Mouse (Mus musculus): ENCODE data around the gene Six1. TPM values are rescaled to one million over a fixed set of nuclear protein-coding genes. Genes with fewer than 3 reads are reported as not detected.

Six1 gene
- total RNA-seq, 2 experiments from 2014 or later: 3.2 to 3.3 TPM

DNA sequence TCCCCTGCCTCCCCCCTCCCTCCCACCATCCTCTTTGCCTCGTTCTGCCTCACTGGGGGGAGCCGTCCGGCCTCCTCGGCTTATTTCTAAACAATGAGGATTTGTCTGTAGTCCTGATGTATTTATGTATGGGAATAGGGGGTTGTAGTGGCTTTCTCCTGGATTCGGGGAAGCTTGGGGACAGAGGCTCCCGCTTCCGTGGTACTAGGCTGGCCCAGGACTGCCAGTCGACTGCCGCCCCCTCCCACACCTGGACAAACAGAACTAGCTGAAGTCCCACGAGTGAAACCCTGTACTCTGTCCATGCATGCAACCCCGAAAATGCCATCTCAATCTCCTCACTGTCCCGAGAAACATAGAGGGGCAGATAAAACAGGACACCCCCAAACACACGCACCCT, 3.4 kb downstream of the Six1 start:
- no peak for DNase-seq

DNA sequence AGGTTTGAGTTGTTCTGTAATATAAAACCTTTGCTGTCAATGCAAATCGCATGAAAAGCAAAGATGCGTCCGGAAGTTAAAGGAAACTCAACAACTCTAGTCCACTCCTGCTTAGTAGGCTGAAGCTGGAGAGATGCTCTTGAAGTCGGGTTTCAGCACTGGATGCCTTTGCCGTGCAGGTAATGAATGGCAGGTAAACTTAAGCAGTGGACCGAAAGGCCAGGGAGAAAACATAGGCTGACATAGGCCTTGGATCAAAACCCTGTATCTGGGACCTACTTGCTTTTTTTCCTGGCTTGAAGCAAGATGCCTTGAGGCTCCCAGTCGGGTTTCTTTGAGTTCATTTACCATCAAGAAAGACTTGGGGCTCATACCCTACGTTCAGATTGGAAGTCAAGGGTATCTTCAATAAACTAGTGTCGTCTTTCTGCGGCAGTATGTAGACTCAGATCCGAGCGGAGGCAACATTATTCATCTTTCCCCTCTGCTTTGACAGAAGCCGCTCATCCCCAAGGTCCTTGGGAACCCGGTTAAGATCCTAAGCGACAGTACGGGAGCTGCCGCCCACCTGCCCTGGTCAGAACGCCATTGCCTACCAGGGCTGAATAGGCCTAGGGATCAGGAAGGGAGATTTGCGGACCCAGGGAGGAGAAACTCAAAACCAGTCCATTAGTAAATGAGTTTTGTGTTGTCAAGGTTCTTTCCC, 4.0 kb downstream of the Six1 start:
- no peak for DNase-seq

DNA sequence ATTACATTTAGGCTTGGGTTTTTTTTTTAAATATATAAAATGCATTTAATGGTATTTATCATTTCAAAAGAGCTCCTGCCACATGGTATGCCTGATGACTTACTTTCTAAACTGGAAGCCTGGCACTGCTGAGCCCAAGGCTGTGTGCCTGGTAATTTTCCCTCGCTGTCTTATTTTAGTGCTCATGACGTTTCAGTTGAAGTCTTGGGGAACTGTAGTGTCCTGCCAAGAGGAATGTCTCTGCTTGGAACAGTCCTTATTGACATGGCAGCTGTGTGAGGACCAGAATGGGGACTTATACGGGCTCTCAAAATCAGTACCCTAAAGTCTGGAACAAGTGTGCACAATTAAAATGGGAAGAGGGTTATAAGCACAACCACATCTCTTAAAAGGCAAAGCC, 5.2 kb downstream of the Six1 start:
- DNase-seq: no peak

DNA sequence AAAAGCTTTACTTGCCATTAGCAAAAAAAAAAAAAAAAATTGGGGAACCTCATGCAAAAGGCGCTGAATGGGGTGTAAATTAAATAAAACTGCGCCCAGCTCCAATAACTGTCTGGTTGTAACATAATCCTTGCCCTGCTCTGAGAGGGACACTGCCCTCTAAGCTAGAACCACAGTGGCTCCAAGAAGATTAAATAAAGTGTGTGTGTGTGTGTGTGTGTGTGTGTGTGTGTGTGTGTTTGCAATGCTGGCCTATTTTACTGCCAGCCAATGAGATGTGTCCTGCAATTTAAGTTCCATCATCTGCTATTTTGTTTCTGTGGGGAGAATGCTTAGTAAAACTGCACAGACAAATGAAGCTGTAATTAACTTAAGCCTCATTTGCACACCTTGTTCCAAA, 6.1 kb downstream of the Six1 start:
- no peak for DNase-seq

DNA sequence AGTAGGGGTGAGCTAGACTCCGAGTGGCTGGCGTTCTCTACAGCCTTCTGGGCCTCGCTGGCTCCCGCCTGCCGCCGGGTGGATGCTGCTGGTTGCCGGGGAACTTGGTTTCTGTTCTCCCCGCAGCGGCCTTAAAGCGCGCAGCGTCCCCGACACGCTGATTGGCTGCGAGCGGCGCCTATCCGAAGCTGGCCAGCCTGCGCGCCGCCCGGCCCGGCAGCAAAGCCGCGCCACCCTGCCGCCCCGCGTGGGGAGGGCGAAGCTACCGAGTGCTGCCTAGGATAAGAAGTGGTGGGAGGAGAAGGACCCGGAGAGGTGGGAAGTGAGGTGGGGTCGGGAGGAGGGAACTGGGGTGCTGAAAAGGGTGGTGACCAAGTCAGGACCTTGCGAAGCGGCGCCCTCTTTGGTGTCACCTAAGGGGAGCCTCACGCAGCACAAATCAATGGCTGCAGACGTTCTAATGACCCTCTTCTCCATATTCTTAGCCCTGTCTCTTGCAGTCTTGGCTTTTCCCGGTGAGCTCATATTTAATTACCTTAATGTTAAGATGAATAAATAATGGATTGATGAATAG, 7.0 kb downstream of the Six1 start:
- peak; percentile 86 to 89 for DNase-seq

DNA sequence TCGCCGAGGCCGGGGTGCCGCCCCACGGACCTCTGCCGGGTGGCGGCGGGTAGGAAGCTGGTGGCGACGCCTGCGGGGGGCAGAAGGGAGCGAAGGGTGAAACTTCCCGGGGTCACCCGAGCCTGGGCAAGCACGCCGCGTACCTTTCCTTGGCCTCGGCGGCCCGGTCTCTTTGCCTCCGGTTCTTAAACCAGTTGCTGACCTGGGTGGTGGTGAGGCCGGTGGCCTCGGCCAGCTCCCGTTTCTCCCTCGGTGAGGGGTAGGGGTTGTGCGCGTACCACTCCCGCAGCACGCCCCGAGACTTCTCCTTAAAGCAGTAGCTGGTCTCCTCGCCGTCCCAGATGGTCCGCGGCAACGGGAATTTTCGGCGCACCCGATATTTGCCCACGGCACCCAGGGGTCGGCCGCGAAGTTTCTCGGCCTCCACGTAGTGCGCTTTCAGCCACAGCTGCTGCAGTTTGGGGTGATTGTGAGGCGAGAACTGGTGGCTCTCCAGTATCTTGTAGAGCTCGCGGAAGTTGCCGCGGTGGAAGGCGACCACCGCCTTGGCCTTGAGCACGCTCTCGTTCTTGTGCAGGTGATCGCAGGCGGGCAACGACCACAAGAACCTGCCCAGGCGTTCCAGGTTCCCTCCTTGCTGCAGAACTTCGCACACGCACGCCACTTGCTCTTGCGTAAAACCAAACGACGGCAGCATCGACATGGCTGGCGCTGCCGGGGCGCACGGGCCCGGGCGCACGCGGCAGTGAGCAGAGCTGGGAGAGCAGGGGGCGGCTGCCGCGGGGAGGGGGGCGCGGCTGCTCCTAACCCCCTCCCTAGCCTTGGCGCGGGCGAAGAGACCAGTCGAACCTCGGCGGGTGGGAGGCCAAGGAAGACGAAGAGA, 7.7 kb downstream of the Six1 start:
- peak; percentile 13 to 28 for DNase-seq

DNA sequence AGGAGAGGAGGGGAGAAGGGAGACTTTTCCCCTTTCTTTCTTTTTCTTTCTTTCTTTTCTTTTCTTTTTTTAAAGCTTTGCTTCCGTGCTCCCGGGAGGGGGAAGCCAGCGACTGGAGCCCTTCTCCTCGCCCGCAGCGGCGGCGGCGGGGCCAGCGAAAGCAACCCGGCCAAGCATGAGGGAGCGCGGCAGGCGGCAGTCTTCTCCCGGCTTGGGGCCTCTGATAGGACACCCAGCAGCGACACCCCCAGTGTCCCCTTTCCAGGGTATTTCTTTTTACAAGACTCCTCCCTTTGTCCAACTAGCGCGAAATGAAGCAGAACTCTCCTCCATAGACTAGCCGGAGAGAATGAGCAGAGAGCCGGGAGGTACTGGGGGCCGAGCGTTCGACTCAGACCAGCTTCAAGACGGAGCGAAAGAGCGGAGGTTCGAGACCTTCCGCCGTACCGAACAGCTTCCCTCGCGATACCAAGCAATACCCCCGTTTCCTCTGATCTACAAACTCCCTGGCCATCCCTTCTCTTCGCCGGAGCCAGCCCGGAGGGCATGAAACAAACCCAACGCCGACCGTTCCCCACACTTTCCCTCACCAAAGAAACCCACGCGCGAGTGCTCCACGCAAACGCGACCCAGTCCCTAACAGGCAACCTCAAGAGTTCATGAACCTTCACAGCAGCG, 8.5 kb downstream of the Six1 start:
- peak; percentile 53 to 66 for DNase-seq

DNA sequence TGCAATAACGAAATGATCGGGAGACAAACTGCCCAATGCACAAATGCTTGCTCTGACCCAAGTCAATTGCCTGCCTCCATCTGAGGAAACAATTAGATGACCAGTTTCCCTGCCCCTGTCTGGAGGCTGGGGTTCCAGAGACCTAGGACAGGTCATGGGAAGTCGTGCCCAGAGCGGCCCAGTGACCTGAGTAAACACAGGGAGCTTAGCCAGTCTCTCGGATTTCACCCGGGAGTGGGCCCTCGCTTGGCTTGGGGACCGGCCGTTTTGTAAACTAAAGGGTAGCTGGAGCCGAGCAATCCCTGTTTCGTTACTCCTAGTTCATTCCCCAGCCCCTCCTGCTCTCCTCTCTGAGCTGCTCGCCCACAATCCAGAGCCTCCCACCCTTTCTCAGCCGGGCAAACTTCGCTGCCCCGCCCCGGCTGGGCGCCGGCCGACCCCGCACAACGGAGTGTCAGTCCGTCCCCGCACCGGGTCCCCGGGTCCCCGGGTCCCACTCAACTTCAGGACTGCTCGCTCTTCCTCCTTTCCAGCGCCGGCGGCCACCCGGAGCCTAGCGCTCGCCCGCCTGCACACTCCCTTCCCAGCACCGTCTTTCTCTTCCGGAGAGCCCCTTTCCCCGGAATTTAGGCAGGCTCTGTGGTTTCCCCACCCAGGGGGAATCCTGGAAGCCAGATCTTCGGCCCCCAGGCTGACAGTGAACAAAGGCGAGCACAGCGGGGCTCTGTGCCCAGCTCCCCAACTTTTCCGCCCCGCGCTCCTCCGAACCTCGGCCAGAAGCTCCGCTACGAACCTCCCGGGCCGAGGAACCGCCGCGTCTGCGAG, 9.3 kb downstream of the Six1 start:
- peak; percentile 36 to 45 for DNase-seq

DNA sequence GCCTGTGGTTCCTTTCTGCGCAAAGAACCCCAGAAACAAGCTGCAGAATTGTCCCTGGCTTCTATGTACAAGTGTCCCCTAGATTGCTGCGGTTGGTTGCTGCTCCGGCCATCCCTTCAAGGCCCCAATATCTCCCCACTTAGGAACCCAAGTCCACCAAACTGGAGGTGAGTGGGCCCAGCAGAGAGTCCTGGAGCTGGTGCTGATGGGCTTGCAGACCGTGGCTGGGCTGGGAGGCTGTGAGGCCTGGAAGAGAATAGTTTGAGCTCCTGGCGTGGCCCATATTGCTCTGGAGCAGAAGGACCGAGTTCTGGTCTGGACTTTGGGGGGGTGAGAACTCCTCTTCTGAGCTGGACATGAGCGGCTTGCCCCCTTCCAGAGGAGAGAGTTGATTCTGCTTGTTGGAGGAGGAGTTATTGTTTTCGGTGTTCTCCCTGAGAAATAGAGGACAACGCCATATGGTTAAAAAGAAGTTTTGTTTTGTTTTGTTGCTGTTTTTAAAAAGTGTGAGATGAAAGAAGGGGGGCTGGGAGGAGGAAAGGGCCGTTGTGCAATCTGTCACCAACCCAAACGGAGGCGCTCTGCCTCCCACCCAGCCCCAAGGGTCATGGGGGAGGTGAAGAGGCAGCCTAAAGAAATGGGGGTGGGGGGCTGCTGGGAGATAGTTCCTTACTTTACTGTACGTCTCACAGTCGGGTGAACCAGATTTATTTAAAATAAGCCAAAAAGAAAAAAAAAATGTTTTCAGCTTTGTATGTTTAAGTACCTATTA, 10.1 kb downstream of the Six1 start:
- DNase-seq: no peak

DNA sequence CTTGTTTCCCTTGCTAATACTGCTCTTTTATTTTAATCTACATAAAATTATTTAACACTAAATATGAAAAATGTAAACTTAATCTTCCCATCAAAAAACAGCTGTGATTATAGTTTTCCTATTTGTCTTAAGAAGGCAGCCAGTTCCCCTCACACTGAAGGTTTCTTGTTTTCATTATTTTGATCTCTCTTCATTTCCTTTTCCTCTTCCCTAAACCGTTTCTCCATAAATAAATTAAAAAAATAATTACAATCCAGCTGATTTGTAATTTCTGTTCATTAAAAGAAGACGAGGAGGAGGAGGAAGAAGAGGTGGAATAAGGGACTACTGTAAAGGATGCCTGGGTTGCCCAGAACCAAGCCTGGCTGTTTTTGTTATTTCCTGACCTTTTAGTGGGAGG, 10.8 kb downstream of the Six1 start:
- DNase-seq: no peak

DNA sequence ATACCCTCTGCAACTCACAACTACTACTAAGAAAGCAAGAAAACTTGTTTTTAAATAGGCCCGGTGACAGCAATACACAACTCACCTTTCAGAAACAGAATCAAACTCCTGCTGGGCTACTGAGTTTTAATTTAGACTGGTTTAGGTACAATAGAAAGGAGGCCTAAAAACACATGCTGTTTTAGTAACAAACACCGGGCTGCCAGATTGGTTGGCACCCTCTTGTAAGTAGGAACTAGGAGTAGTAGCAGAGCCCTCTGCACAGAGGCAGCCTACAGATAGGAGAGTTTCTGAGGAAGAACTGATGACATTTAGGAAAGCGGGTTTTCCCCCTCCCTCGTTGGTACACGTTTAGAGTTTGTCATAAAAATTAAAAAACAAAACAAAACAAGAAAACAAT, 11.3 kb downstream of the Six1 start:
- no peak for DNase-seq

DNA sequence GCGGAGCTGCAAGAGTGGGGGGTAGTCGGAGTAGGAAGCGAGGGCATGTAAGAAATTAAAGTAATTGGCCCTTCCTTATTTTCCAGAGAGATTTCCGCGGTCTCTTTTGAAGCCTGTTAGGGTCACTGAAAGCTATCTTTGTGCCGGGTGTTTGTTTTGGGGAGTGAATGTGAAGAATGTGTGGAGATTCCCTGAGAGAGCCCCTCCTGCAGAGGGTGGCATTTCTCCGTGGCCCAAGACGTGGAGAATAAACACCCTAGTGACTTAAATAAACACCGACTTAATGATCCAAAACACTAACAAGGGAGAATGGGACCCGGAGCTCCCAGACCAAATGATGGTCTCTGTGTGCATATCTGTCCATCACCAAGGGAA, 12.4 kb downstream of the Six1 start:
- no peak for DNase-seq

DNA sequence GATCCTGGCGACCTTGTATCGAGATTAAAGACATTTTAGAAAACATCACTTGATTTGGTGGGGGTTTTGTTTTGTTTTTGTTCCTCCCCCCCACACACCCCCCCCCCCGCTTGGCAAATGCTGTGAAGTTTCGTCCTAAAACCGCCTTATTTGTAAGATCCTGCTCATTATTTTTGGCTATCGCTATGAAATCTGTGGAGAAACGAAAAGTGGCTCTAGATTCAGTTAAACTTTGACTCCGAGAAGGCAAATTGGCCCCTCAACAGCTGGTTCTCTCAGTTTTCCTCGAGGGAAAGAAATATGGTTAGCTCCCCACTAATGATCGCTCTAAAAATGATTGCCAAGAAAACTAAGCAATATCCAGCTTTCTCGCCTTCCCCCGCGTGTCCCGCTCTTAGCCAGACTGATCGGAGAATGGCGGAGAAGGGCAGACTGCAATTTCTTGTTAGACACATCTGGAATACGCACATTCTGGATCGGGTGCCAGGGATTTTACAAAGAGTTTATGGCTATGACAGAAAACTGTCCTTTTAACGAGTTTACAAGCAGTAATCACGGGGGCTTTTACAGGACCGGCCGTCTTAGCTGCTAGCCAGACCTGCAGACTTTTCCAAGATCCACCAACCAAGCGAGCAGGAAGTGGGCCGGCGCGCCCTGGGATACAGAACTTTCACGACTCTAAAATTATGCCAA, 13.0 kb downstream of the Six1 start:
- no peak for DNase-seq

DNA sequence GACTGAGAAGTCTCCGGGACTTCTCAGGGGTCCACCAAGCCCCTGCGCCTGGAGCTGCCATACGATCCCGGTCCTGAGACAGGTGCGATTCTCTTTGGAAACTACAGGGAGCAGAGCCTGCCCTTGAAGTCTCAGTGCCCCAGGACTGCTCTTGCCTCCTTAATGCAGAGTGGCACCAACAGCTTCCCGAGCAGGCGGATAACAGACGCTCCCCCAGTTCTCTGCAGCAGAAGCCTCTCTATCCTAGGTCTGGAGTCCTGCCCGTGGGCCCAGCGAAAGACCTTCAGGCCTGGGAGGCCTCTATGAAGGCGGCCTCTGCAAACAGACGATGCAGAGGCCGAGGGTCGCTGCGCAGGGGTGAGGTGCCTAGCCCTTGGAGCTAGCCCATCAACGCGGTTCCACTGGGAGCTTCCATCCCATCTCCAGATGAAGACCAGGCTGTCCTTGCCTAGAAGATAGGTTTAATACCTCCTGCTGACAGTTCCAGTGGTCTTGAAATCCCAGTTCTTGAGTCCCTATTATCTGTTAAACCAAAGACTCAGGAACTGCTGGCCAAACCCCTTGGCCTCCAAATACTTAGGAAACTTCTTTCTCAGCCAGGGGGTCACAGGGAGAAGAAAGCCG, 13.6 kb downstream of the Six1 start:
- DNase-seq: no peak

DNA sequence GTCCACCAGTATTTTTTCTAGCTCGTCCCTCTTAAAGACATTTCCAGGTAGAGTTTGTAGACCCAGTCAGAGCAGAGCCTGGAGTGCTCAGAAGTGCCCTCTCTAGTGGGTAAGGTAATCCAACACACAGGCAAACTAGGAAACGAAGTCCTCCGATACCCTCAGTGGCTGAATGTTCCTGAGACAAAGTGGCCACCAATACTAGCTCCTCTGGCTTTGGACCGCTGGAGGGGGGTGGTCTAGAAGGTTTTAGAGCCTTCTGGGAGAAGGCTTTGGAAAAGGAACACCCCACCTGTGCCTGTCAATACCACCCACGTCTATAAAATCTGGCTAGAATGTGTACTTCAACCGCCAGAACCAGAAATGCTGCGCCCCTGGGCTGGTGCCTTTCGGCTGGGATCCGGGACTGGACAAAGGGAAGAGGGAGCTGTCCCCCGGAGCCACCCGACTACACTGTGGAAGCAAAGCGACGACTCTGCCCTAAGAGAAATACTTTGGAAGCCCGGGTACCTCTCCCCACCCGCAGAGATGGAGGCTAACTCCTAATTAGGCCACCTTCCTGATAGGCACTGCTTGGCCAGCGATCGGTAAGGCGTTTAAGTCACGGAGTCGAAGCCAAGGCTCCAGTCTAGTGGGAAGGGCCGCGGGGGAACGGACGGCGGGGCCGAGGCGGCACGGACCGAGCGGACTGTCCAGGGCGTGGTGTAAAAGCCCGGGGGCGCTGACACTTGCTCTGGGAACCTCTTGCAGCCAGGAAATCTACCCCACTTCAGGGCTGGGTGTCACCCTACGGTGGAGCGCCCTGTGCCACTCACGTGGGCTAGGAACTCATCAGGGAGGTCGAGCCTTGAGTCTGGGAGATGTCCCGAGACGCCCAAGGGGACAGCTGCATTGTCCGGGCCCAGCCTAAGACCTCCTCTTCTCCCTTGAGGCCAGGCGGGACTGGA, 14.4 kb downstream of the Six1 start:
- no peak for DNase-seq

DNA sequence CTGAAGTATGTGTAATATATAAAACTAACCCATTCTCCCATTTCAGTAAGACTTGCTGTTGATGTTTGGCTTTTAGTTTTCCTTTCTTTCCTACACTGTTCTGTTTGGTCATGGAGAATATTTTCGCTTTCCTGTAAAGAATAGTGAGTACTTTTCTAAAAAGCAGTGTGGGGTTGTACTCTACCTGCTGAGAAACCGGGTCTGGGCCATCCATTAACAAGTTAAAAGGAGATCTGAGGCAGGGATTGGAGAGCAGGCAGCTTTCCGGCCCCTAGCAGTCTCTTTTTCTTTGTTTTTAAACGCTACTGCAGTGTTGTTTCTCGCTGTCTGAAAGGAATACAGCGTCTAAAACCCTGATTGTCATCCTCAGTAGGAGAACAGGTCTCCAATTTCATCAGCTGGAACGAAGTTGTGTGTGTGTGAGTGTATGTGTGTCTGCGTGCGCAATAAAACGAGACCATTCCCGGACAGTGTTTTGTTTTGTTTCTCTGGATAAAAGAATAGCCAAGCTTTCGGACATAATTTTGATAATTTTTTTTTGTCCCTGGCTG, 15.2 kb downstream of the Six1 start:
- DNase-seq: no peak

DNA sequence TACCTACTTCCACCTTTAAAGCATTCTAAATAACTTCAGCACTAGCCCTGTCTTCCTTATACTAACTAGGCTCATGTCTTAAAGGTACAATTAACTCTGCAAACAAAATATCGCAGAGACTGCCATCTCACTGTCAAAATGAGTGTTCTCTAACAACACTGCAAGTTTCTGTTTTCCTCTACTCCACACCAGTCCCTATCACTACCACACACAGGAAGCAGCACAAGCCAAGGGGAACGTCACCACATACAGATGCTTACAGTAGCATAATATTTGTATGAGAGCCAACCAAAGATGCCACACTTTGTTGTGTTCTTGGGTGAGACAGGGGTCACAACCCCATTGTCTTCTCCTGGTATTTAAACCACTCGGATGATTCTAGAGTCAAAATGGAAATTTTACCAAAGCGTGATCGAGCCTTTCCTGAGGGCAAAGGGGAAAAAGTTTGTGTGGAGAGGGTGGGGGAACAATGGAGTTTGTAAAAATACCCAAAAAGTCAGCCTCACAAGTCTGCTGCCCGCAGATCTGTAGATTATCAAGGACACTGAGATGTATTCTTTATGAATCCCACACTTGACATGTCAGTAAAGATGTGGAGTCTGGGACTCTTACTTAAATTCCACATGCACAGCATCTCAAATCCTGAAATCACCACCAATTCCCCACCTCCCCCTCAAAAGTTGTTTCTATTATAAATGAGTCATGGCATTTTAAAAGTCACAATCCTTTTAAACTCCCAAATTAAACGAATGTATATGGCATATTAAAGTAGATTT, 16.1 kb downstream of the Six1 start:
- no peak for DNase-seq

Data from adrenal gland, postnatal 36 days (tissue).